Mouse (Mus musculus): Measurements from ENCODE around the gene Prr12. TPM values are rescaled to one million over a fixed set of nuclear protein-coding genes. Genes with fewer than 3 reads are reported as not detected.

Gene Prr12
- polyA plus RNA-seq, 1 experiment = 13.2 TPM

DNA sequence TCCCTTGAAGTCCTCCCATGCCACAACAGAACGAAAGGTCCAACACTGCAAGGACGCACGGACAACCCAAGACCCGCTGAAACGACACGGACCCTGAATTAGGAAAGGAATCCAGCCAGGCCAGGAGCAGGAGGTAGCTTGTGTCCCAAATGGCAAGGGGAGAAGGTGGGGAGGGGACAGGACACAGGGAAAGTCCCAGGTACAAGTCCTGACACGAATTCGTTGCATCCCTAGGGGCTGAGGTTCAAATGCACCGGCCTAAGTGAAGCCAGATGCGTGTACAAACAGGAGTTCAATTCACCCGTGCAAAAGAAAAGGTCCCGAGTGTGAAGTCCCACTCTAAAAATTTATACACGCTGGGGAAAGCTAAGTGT, 1.1 kb downstream of the Prr12 start:
- 15% methylated on average over 13 of the region's 13 CpGs for WGBS
- TF ChIP-seq POLR2A (IDR thresholded peaks at IDR 0.05; ENCODE audit: low read depth, low read length) (no peak), CTCF (IDR thresholded peaks at IDR 0.05; ENCODE audit: extremely low read depth, insufficient read length, insufficient replicate concordance, low read depth, low read length) (no peak)
- H3K4me3 ChIP-seq (ENCODE audit: low read depth, low read length) = peak overlapping the region; percentile 98
- H3K36me3 ChIP-seq (ENCODE audit: control insufficient read depth, insufficient read depth, low read length) = peaks cover 35% of the 10 kb centered on the region
- H3K27me3 ChIP-seq (ENCODE audit: control insufficient read depth, insufficient read depth, low read length) = no peaks in the 10 kb centered on the region
- H3K4me1 ChIP-seq (ENCODE audit: control insufficient read depth, insufficient read depth, insufficient read length, low read length) = peaks cover 8% of the 10 kb centered on the region
- no peak overlapping the region for H3K27ac ChIP-seq (ENCODE audit: insufficient read depth, low read depth, low read length)

DNA sequence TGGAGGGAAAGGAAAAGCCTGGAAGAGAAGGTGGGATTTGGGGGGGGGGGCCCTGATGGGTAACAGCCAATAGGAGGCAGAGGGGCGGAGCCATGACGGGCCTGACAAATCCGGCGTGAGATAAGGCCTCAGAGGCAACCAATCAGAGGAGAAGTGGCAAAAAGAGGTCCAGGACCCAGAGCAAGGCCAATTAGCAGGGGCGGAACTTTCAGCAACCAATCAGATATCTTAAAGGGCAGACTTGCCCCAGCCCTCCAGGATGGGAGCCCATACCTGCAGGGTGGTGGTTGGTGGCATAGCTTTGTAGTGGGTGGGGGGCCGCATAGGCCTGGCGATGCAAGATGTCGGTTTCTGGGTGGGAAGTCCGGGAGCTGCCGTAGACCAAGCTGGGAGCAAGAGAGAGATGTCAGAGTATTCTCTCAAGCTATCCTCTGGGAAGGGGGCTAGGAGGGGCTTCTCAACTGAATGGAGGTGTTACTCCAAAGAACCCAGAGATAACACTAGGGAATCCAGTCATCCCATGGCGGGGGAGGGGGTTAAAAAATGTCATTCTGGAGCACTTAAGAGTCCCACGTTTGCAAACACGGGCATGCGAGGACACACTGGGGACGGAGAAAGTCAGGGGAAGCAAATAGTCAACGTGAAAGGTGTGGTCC, 1.6 kb downstream of the Prr12 start:
- TF ChIP-seq POLR2A (IDR thresholded peaks at IDR 0.05; ENCODE audit: low read depth, low read length) (no peak), CTCF (IDR thresholded peaks at IDR 0.05; ENCODE audit: extremely low read depth, insufficient read length, insufficient replicate concordance, low read depth, low read length) (no peak)
- Histone ChIP-seq H3K4me3 (ENCODE audit: low read depth, low read length) (peak overlapping the region; percentile 98), H3K4me1 (ENCODE audit: control insufficient read depth, insufficient read depth, insufficient read length, low read length) (peaks cover 8% of the 10 kb centered on the region), H3K36me3 (ENCODE audit: control insufficient read depth, insufficient read depth, low read length) (peaks cover 40% of the 10 kb centered on the region), H3K27me3 (ENCODE audit: control insufficient read depth, insufficient read depth, low read length) (no peaks in the 10 kb centered on the region), H3K27ac (ENCODE audit: insufficient read depth, low read depth, low read length) (no peak overlapping the region)
- 39% methylated on average over 16 of the region's 16 CpGs for WGBS

DNA sequence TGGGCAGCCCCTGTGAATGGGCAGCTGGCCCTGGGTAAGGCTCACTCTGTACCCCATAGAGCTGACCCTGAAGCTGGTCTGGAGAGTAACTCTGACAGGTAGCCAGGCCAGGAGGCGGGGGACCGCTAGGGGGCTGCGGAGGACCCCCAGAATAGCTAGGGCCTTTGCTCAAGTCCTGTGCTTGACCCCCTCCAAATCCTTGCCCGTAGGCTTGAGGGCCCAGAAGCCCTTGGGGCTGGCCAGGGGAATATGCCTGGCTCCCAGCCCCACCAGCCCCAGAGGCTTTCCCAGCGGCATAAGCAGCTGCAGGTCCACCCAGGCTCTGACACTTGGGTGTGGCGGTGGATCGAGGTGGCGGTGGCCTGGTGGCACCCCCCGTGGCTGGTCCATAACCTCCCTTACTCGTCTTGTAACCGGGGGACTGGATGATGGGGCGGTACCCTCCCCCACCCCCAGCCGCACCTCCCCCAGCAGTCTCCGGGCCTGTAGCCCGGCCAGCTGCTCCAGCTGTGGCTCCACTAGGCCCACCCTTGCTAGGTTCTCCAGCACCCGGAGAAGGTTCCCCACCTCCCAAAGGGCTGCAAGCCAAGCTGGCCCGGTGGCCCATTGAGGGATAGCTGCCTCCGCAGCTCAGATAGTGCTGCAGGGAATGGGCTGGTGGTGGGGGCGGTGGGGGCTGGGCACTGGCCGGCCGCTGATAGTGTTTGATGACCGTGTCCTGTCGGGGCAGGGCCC, 3.6 kb downstream of the Prr12 start:
- Histone ChIP-seq H3K4me3 (ENCODE audit: low read depth, low read length) (no peak overlapping the region), H3K27me3 (ENCODE audit: control insufficient read depth, insufficient read depth, low read length) (no peaks in the 10 kb centered on the region), H3K4me1 (ENCODE audit: control insufficient read depth, insufficient read depth, insufficient read length, low read length) (peaks cover 8% of the 10 kb centered on the region), H3K27ac (ENCODE audit: insufficient read depth, low read depth, low read length) (no peak overlapping the region), H3K36me3 (ENCODE audit: control insufficient read depth, insufficient read depth, low read length) (peaks cover 54% of the 10 kb centered on the region)
- TF ChIP-seq CTCF (IDR thresholded peaks at IDR 0.05; ENCODE audit: extremely low read depth, insufficient read length, insufficient replicate concordance, low read depth, low read length) (no peak), POLR2A (IDR thresholded peaks at IDR 0.05; ENCODE audit: low read depth, low read length) (no peak)
- 91% methylated on average over 23 of the region's 23 CpGs for WGBS

DNA sequence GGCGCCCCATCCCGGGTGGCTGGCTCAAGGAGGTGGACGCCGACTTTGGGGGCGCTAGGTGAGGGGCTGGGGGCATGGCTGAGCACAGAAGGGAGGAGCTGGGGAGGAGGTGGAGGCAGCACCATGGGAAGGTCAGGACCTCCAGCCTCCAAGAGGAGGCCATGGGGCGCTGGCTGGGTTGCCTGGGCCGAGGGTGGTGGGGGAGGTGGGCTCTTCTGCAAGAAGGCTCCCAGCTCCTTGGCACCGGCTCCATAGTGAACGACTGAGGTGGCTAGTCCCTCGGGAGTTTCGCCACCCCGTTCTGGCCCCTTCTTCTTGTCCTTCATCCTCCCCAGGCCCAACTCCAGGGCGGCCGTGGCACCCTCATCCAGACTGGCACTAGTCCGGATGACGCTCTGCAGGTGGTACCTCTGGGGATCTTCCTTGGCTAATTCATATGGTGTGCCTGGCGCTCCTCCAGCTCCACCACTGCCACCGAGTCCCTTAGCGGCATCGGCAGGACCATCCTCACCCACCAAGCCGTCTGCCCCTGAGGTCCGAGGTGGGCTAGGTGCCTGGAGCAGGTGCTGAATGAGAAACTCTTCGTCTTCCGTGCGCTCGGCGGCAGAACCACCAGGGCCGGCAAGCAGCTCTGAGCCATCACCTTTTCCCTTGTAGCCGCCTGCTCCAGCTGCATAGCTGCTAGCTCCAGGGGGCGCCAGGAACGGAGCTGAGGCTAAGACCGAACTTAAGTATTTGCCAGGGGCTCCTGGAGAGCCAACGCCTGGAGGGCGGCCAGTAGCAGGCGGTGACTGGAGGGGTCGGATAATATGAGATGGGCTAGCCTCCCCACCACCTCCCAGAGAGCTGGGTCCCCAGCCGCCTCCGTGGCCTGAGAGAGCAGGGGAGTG, 4.4 kb downstream of the Prr12 start:
- 93% methylated on average over 38 of the region's 38 CpGs for WGBS
- peaks cover 5% of the 10 kb centered on the region for H3K4me1 ChIP-seq (ENCODE audit: control insufficient read depth, insufficient read depth, insufficient read length, low read length)
- H3K27ac ChIP-seq (ENCODE audit: insufficient read depth, low read depth, low read length) = no peak overlapping the region
- H3K27me3 ChIP-seq (ENCODE audit: control insufficient read depth, insufficient read depth, low read length) = no peaks in the 10 kb centered on the region
- TF ChIP-seq CTCF (IDR thresholded peaks at IDR 0.05; ENCODE audit: extremely low read depth, insufficient read length, insufficient replicate concordance, low read depth, low read length) (no peak), POLR2A (IDR thresholded peaks at IDR 0.05; ENCODE audit: low read depth, low read length) (no peak)
- no peak overlapping the region for H3K4me3 ChIP-seq (ENCODE audit: low read depth, low read length)
- H3K36me3 ChIP-seq (ENCODE audit: control insufficient read depth, insufficient read depth, low read length) = peaks cover 62% of the 10 kb centered on the region

DNA sequence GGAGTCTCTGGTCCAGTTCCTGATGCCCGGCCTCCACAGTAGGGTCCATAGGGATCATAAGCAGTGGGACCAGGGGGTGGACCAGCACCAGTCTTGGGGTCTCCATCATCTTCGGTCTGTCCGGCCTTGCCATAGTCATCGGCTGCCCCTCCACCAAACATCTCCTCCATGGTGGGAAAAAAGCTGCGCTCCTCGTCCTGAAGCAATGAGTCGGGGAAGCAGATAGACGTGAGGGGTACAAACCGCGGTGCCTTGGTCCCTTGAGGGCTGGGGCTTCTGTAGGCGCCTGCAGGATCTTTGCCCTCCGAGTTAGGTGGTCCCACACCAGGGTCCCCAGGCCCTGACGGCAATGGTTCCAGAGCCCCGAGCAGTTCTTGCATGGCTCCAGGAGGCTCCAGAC, 5.2 kb downstream of the Prr12 start:
- WGBS = 97% methylated on average over 14 of the region's 14 CpGs
- Histone ChIP-seq H3K4me1 (ENCODE audit: control insufficient read depth, insufficient read depth, insufficient read length, low read length) (peaks cover 5% of the 10 kb centered on the region), H3K27me3 (ENCODE audit: control insufficient read depth, insufficient read depth, low read length) (no peaks in the 10 kb centered on the region), H3K36me3 (ENCODE audit: control insufficient read depth, insufficient read depth, low read length) (peaks cover 69% of the 10 kb centered on the region), H3K27ac (ENCODE audit: insufficient read depth, low read depth, low read length) (no peak overlapping the region), H3K4me3 (ENCODE audit: low read depth, low read length) (no peak overlapping the region)
- no peak for TF ChIP-seq CTCF (IDR thresholded peaks at IDR 0.05; ENCODE audit: extremely low read depth, insufficient read length, insufficient replicate concordance, low read depth, low read length)

DNA sequence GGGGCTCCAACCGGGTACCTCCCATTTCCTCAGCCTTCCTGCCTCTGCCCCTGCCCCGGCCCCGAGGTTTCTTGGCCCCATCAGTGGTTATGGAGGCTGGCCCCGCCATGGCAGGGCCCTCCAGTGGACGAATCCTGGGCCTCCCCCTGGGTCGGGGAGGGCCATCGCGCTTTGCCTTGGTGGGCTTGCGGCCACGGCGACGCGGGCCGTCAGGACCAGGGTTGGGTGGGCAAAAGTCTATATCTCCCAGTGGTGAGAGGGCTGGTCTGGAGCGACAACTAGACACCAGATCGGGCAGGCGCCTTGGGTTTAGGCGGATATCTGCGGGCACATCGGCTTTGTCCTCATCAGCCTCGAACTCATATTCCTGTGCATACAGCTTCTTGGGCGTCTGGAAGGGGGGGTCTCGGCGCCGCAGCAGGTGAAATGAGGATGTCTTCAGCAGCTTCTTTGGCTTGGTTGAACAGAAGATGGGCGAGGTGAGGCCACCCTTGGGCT, 5.8 kb downstream of the Prr12 start:
- H3K27ac ChIP-seq (ENCODE audit: insufficient read depth, low read depth, low read length) = no peak overlapping the region
- H3K36me3 ChIP-seq (ENCODE audit: control insufficient read depth, insufficient read depth, low read length) = peaks cover 73% of the 10 kb centered on the region
- TF ChIP-seq POLR2A (IDR thresholded peaks at IDR 0.05; ENCODE audit: low read depth, low read length) = no peak
- no peak for TF ChIP-seq CTCF (IDR thresholded peaks at IDR 0.05; ENCODE audit: extremely low read depth, insufficient read length, insufficient replicate concordance, low read depth, low read length)
- peaks cover 4% of the 10 kb centered on the region for H3K4me1 ChIP-seq (ENCODE audit: control insufficient read depth, insufficient read depth, insufficient read length, low read length)
- H3K4me3 ChIP-seq (ENCODE audit: low read depth, low read length) = no peak overlapping the region
- WGBS = 96% methylated on average over 26 of the region's 26 CpGs
- H3K27me3 ChIP-seq (ENCODE audit: control insufficient read depth, insufficient read depth, low read length) = no peaks in the 10 kb centered on the region
